25 mouse cellular contexts compared by ENCODE assay signal in genomic region chr6:39423686-39424085, GRCm38 (mm10). TPM values are rescaled to one million over a fixed set of nuclear protein-coding genes. Genes with fewer than 3 reads are reported as not detected.
DNase-seq lines count a peak whose midpoint lies in the region; ATAC-seq lines count a peak whose summit lies in the region.
"Had no signal": no experiment of that assay in that cellular context is flagged by ENCODE, and none has a peak within 500 bp of the region (broad histone marks: within the 10 kb centered on the region; RNA-seq: fewer than 3 reads in every experiment).

No protein-coding gene starts in this region.

- peaks cover 60% of the 10 kb centered on the region for H3K4me1 ChIP-seq in liver, embryonic 16.5 days (ENCODE audit: control insufficient read depth, low read depth, low read length)
- H3K4me1 ChIP-seq: neural tube, embryonic 12.5 days had no signal

- H3K36me3 ChIP-seq in liver, embryonic 16.5 days (ENCODE audit: control insufficient read depth, insufficient read depth), result no peaks in the 10 kb centered on the region
- H3K36me3 ChIP-seq: embryonic facial prominence, embryonic 15.5 days; forebrain, embryonic 12.5 days; heart, embryonic 10.5 days; hindbrain, embryonic 10.5 days; limb, embryonic 12.5 days; midbrain, embryonic 13.5 days; neural tube, embryonic 12.5 days had no signal

- peak overlapping the region; percentile 33 for H3K4me2 ChIP-seq in liver, embryonic 16.5 days (ENCODE audit: low read depth, low read length)
- H3K4me2 ChIP-seq: embryonic facial prominence, embryonic 15.5 days; forebrain, embryonic 12.5 days; limb, embryonic 12.5 days; lung, embryonic 14.5 days; midbrain, embryonic 13.5 days; neural tube, embryonic 12.5 days had no signal

- peak; percentile 58 for DNase-seq in spleen, adult 12 weeks (ENCODE audit: low spot score)
- no peak for DNase-seq in spleen, postnatal 14 days (ENCODE audit: low spot score in 2 of 2)
- DNase-seq in gastrocnemius, adult 8-10 months (ENCODE audit: low spot score in 2 of 2), result no peak
- DNase-seq in testis, postnatal 10 days (ENCODE audit: low spot score), result no peak
- DNase-seq: adrenal gland, postnatal 10 days; cerebellum, adult 11-12 months; cerebellum, postnatal 14 days; kidney, adult 18-20 months; kidney, postnatal 10 days; lung, embryonic 14.5 days had no signal

- WGBS in liver, embryonic 16.5 days (ENCODE audit: insufficient replicate concordance), result 49% methylated on average over 7 of the region's 7 CpGs

- peak overlapping the region; percentile 23; the same call in 1 of the 2 replicates for H3K9ac ChIP-seq in liver, embryonic 16.5 days (ENCODE audit: low read depth, low read length)
- H3K9ac ChIP-seq: embryonic facial prominence, embryonic 15.5 days; forebrain, embryonic 12.5 days; limb, embryonic 12.5 days; lung, embryonic 14.5 days; midbrain, embryonic 13.5 days; neural tube, embryonic 12.5 days had no signal

- H3K27me3 ChIP-seq in liver, embryonic 16.5 days (ENCODE audit: control insufficient read depth, insufficient read depth, low read depth, low read length), result no peaks in the 10 kb centered on the region

- H3K27ac ChIP-seq in liver, embryonic 16.5 days (ENCODE audit: low read length), result peak overlapping the region; percentile 83
- H3K27ac ChIP-seq: embryonic facial prominence, embryonic 15.5 days; forebrain, embryonic 12.5 days; heart, embryonic 10.5 days; hindbrain, embryonic 10.5 days; hindbrain, postnatal 0 days; limb, embryonic 12.5 days; macrophage; midbrain, embryonic 13.5 days; neural tube, embryonic 12.5 days had no signal

- ATAC-seq in erythroblast, adult 5-6 weeks (replicated peaks; ENCODE audit: low FRiP score, poor library complexity, severe bottlenecking), result peak; percentile 52
- ATAC-seq in liver, embryonic 16.5 days (ENCODE audit: low read depth), result peak; percentile 26
- no peak for ATAC-seq in megakaryocyte, adult 5-6 weeks (ENCODE audit: poor library complexity, severe bottlenecking)
- ATAC-seq: hindbrain, postnatal 0 days; midbrain, embryonic 13.5 days had no signal

- H3K4me3 ChIP-seq in liver, embryonic 16.5 days (ENCODE audit: low read depth, low read length), result no peak overlapping the region
- H3K4me3 ChIP-seq: embryonic facial prominence, embryonic 15.5 days; forebrain, embryonic 12.5 days; heart, embryonic 10.5 days; hindbrain, embryonic 10.5 days; limb, embryonic 12.5 days; midbrain, embryonic 13.5 days; neural tube, embryonic 12.5 days had no signal

- H3K9me3 ChIP-seq in liver, embryonic 16.5 days (replicated peaks; ENCODE audit: control insufficient read depth, low read length), result no peaks in the 10 kb centered on the region
- H3K9me3 ChIP-seq: embryonic facial prominence, embryonic 15.5 days; forebrain, embryonic 12.5 days; heart, embryonic 10.5 days; hindbrain, embryonic 10.5 days; limb, embryonic 12.5 days; midbrain, embryonic 13.5 days; neural tube, embryonic 12.5 days had no signal

RNA-seq across cellular contexts. Expression of gene Mkrn1, which starts 3.4 kb away (rescaled TPM):
- 1,353 and 1,373 TPM in 2 replicates for total RNA-seq in erythroblast, adult 5-6 weeks (2015; ENCODE audit: low replicate concordance)
- 1,538 and 2,743 TPM in 2 replicates for total RNA-seq in erythroblast, adult 5-6 weeks (2017; ENCODE audit: low replicate concordance)
- 256 and 283 TPM in 2 replicates for polyA plus RNA-seq in liver, embryonic 16.5 days (2015; fragmentation: Nextera tagmentation; extraction: Ambion mirVana)
- total RNA-seq in gastrocnemius, adult 8-10 months (2022), result 10 to 100 TPM; 14.0 to 18.6 (median 15.6) TPM
- total RNA-seq in megakaryocyte, adult 5-6 weeks (2015), result 108 and 111 TPM in 2 replicates
- 75.5 and 82.8 TPM in 2 replicates for total RNA-seq in megakaryocyte, adult 5-6 weeks (2017)

RNA-seq across cellular contexts. Expression of gene Rab19, which starts 42.7 kb away (rescaled TPM):
- total RNA-seq in erythroblast, adult 5-6 weeks (2015; ENCODE audit: low replicate concordance), result 0.84 TPM in 1 of 2 replicates, not detected in the other
- total RNA-seq in erythroblast, adult 5-6 weeks (2017; ENCODE audit: low replicate concordance), result 0.26 and 2.9 TPM in 2 replicates
- polyA plus RNA-seq in liver, embryonic 16.5 days (2015; fragmentation: Nextera tagmentation; extraction: Ambion mirVana), result 0.36 and 0.54 TPM in 2 replicates
- under 1 TPM in 1 of 4 experiments, not detected in 3; 0.18 TPM for total RNA-seq in gastrocnemius, adult 8-10 months (2022)
- 4.2 and 4.6 TPM in 2 replicates for total RNA-seq in megakaryocyte, adult 5-6 weeks (2015)
- 7.0 and 7.6 TPM in 2 replicates for total RNA-seq in megakaryocyte, adult 5-6 weeks (2017)
- total RNA-seq: layer of hippocampus, adult 18-20 months; layer of hippocampus, postnatal 25 days; left cerebral cortex, postnatal 10 days had no signal

RNA-seq across cellular contexts. Expression of gene Slc37a3, which starts 46.2 kb away (rescaled TPM):
- total RNA-seq in erythroblast, adult 5-6 weeks (2015; ENCODE audit: low replicate concordance), result 0.42 and 3.1 TPM in 2 replicates
- 1.7 and 9.2 TPM in 2 replicates for total RNA-seq in erythroblast, adult 5-6 weeks (2017; ENCODE audit: low replicate concordance)
- 9.2 and 9.9 TPM in 2 replicates for polyA plus RNA-seq in liver, embryonic 16.5 days (2015; fragmentation: Nextera tagmentation; extraction: Ambion mirVana)
- total RNA-seq in gastrocnemius, adult 8-10 months (2022), result 10 to 100 TPM; 12.1 to 18.0 (median 12.7) TPM
- total RNA-seq in megakaryocyte, adult 5-6 weeks (2015), result 3.7 and 5.5 TPM in 2 replicates
- total RNA-seq in megakaryocyte, adult 5-6 weeks (2017), result 6.0 and 27.4 TPM in 2 replicates

Comparison
In these comparisons a context has a peak if more than half of its experiments do, and no peak if none do; other contexts are left out.
1. RNA of gene Mkrn1, which starts 3.4 kb away (total RNA-seq): 1,353 to 2,743 TPM in erythroblast, adult 5-6 weeks; 75.5 to 111 TPM in megakaryocyte, adult 5-6 weeks and 14.0 to 18.6 TPM in gastrocnemius, adult 8-10 months; every median in the first group is over 10 times any median in the second.